Mouse (Mus musculus) liver, postnatal 0 days (tissue): ENCODE measurements around the gene Ntrk2.

Source experiments
- CTCF ChIP-seq: sonication (generic); IDR thresholded peaks from 2 replicates; pipeline ENCODE4 v1.5.1; 2016; ENCODE audit warnings: antibody characterized with exemption, low read depth
- EP300 ChIP-seq: IDR thresholded peaks from 2 replicates; pipeline ENCODE4 v1.6.1; 2016; ENCODE audit warnings: antibody characterized with exemption, low read depth, mild to moderate bottlenecking

DNA sequence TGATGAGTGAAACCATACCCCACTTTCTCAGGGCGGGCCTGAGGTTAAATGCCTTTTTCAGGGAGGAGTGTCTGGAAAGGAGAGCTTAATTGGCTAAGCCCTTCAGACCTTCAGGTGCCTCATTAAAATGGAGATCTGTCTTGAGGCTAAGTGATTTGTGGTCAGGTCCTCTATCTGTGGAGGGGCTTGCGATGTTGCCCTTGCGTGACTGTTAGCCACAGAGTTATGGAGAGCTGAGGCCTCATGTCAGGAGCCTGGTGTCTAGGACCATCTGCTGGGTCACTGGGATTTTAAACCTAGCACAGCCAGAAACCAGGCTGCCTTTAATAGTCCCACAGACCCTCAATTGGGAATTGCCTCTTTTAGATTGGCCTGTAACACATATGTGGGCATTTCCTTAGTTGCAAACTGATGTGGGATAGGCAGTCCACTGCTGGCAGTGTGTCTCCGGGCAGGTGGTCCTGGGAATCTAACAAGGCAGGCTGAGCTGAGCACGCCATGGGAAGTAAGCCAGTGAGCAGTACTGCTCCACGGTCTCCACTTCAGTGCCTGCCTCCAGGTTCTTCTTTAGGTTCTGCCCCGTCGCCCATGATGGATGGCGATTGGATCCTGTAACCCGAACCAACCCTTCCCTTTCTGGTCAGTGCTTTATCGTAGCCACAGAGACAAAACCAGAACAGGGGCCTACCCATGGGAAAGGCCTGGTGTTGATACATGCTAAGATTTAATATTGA is 152.0 kb downstream of the Ntrk2 start:
- no peak for TF ChIP-seq EP300
- no peak for TF ChIP-seq CTCF
